Mouse (Mus musculus) erythroblast, embryonic 14.5 days (primary cell): ENCODE data around the gene Trap1.

Experiments used
- GATA1 ChIP-seq: IDR thresholded peaks from 2 replicates; pipeline ENCODE4 v1.6.1; 2012; ENCODE audit warnings: low read length, inconsistent platforms, mixed read lengths
- TAL1 ChIP-seq: IDR thresholded peaks from 3 replicates; pipeline ENCODE4 v1.6.1; 2012; ENCODE audit warnings: low read length, inconsistent platforms, mixed read lengths

DNA sequence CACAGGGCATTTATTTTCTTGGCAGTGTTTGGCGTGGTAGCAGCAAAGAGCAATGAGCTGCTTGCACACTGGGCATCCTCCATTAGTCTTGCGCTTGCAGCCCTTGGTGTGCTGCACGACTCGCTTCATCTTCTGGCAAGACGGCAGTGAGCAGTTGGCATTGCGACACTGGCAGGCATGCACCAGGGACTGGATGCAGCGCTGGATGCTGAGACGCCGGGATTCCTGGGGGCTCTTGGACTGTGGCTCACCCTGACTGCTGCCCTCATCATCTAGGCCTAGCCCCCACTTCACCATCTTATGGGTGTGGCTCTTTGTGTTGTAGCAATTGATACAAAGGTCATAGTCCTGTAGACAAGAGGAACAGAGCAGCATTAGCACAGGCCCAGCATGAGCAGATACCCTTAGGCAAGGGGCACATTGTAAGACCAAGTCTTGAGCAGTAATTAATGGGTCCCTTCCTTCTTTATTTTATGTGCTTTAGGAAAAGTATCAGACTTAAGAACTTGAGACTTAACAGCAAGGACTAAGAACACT, 8.3 kb upstream of the Trap1 start:
- TF ChIP-seq GATA1 (no peak), TAL1 (no peak)
